Comparison of ENCODE assay signal across 11 mouse cellular contexts in genomic region chr13:81526687-81527086, GRCm38 (mm10).
DNase-seq lines count a peak whose midpoint lies in the region; ATAC-seq and TF ChIP-seq lines count a peak whose summit lies in the region.
"Had no signal": no experiment of that assay in that cellular context is flagged by ENCODE, and none has a peak within 500 bp of the region (broad histone marks: within the 10 kb centered on the region; RNA-seq: fewer than 3 reads in every experiment).

No protein-coding gene starts in this region.

- H3K27ac ChIP-seq in kidney, embryonic 15.5 days = no peak overlapping the region
- H3K27ac ChIP-seq in hindbrain, postnatal 0 days = no peak overlapping the region
- H3K27ac ChIP-seq: limb, embryonic 15.5 days had no signal

- intact Hi-C loops in left cerebral cortex, postnatal 25 days (cut with DNase I) = no loop called here
- intact Hi-C loops in heart, postnatal 25 days (cut with DNase I) = no loop called here

- H3K27me3 ChIP-seq in kidney, embryonic 15.5 days = no peaks in the 10 kb centered on the region
- H3K27me3 ChIP-seq in E14TG2a.4 (ENCODE audit: insufficient read depth, low read length) = no peaks in the 10 kb centered on the region
- no peaks in the 10 kb centered on the region for H3K27me3 ChIP-seq in hindbrain, postnatal 0 days (ENCODE audit: insufficient read depth, low read length)
- H3K27me3 ChIP-seq: limb, embryonic 15.5 days had no signal

- 57% methylated on average over 4 of the region's 4 CpGs for whole genome bisulfite sequencing in kidney, embryonic 15.5 days
- 50% methylated on average over 4 of the region's 4 CpGs for WGBS in hindbrain, postnatal 0 days

- peak; percentile 83 for TF ChIP-seq CTCF in E14TG2a.4 (conservative IDR thresholded peaks at IDR 0.05; ENCODE audit: low read length)
- peak; percentile 63 for TF ChIP-seq CTCF in hindbrain, postnatal 0 days (IDR thresholded peaks at IDR 0.05; ENCODE audit: low read depth)

- no peaks in the 10 kb centered on the region for H3K4me1 ChIP-seq in kidney, embryonic 15.5 days
- no peaks in the 10 kb centered on the region for H3K4me1 ChIP-seq in E14TG2a.4 (replicated peaks; ENCODE audit: low read depth, low read length)
- no peaks in the 10 kb centered on the region for H3K4me1 ChIP-seq in hindbrain, postnatal 0 days (ENCODE audit: insufficient read depth, low read length)
- H3K4me1 ChIP-seq: limb, embryonic 15.5 days had no signal

- no peak overlapping the region for H3K9ac ChIP-seq in kidney, embryonic 15.5 days
- no peak overlapping the region for H3K9ac ChIP-seq in hindbrain, postnatal 0 days (replicated peaks; ENCODE audit: low read length)
- H3K9ac ChIP-seq: limb, embryonic 15.5 days had no signal

- no peaks in the 10 kb centered on the region for H3K36me3 ChIP-seq in kidney, embryonic 15.5 days
- H3K36me3 ChIP-seq in E14TG2a.4 (ENCODE audit: insufficient read depth, low read length) = no peaks in the 10 kb centered on the region
- no peaks in the 10 kb centered on the region for H3K36me3 ChIP-seq in hindbrain, postnatal 0 days (ENCODE audit: insufficient read depth, low read length)
- H3K36me3 ChIP-seq: limb, embryonic 15.5 days had no signal

- no peaks in the 10 kb centered on the region for H3K9me3 ChIP-seq in kidney, embryonic 15.5 days (replicated peaks)
- no peaks in the 10 kb centered on the region for H3K9me3 ChIP-seq in E14TG2a.4 (ENCODE audit: low read length)
- no peaks in the 10 kb centered on the region for H3K9me3 ChIP-seq in hindbrain, postnatal 0 days (ENCODE audit: low read length)
- H3K9me3 ChIP-seq: limb, embryonic 15.5 days had no signal

- DNase-seq in kidney, adult 18-20 months = no peak
- DNase-seq in brain, adult 2 months (ENCODE audit: low read depth, low spot score) = peak; percentile 7
- DNase-seq in hindbrain, postnatal 0 days (ENCODE audit: low spot score) = no peak
- DNase-seq in left cerebral cortex, postnatal 25 days (ENCODE audit: low spot score in 2 of 2) = no peak
- DNase-seq in heart, postnatal 25 days (ENCODE audit: low spot score) = no peak
- DNase-seq in adrenal gland, postnatal 36 days = no peak
- DNase-seq: cerebellum, adult 9-10 months had no signal

- H3K4me3 ChIP-seq in kidney, embryonic 15.5 days (replicated peaks) = no peak overlapping the region
- H3K4me3 ChIP-seq in E14TG2a.4 (replicated peaks; ENCODE audit: low read length) = no peak overlapping the region
- H3K4me3 ChIP-seq in hindbrain, postnatal 0 days (ENCODE audit: low read length) = no peak overlapping the region
- H3K4me3 ChIP-seq: limb, embryonic 15.5 days had no signal

- peak; percentile 78; the same call in 1 of the 2 replicates for ATAC-seq in kidney, embryonic 15.5 days (replicated peaks; ENCODE audit: low FRiP score)
- ATAC-seq in hindbrain, postnatal 0 days = peak; percentile 68; the same call in 1 of the 2 replicates
- ATAC-seq: inflammation-experienced regulatory T-cells, adult 6 months had no signal

- H3K4me2 ChIP-seq in kidney, embryonic 15.5 days = no peak overlapping the region
- H3K4me2 ChIP-seq in hindbrain, postnatal 0 days (ENCODE audit: low read depth, low read length) = no peak overlapping the region
- H3K4me2 ChIP-seq: limb, embryonic 15.5 days had no signal
